Mouse (Mus musculus) heart, embryonic 12.5 days (tissue): ENCODE results near the gene Kank4. TPM values are rescaled to one million over a fixed set of nuclear protein-coding genes. Genes with fewer than 3 reads are reported as not detected.

Experiments
- polyA plus RNA-seq: library from polyadenylated mRNA; unstranded; fragments of >200 nt; fragmentation: Nextera tagmentation; extraction: Ambion mirVana; gene quantifications from 2 replicates; pipeline ENCODE4 v1.2.1, GENCODE M21; 2016

The Kank4 gene
- polyA plus RNA-seq, 1 experiment from 2014 or later: 0.49 TPM

Other genes starting within 250 kb of the Kank4 start
- 0.41 TPM in 1 of 2 replicates, not detected in the other for gene L1td1, start 90.8 kb downstream of the Kank4 start, polyA plus RNA-seq
- not detected in 2 replicates for gene I0C0044D17Rik, start 6.3 kb upstream of the Kank4 start, polyA plus RNA-seq
- gene Usp1, start 106.3 kb upstream of the Kank4 start, polyA plus RNA-seq: 56.0 and 65.6 TPM in 2 replicates
- gene Angptl3, start 213.4 kb upstream of the Kank4 start, polyA plus RNA-seq: 0.85 and 1.1 TPM in 2 replicates